Mouse (Mus musculus): ENCODE data around the gene Upk3bl. TPM values are rescaled to one million over a fixed set of nuclear protein-coding genes. Genes with fewer than 3 reads are reported as not detected.

Gene Upk3bl
- polyA plus RNA-seq, 1 experiment from 2014 or later = 1.2 TPM

GRCm38 (mm10) chr5:136034868-136035267 is 19.4 kb upstream of the Upk3bl start:
- Histone ChIP-seq H3K9ac (replicated peaks; ENCODE audit: low read depth) (no peak overlapping the region), H3K36me3 (ENCODE audit: insufficient read depth, low read length) (peaks cover 3% of the 10 kb centered on the region; the same call in 1 of the 2 replicates), H3K27me3 (replicated peaks; ENCODE audit: insufficient read depth, low read length) (no peaks in the 10 kb centered on the region), H3K9me3 (ENCODE audit: low read length) (no peaks in the 10 kb centered on the region), H3K27ac (ENCODE audit: low read length) (no peak overlapping the region), H3K4me3 (ENCODE audit: low read depth, low read length) (no peak overlapping the region), H3K4me2 (replicated peaks; ENCODE audit: low read depth, low read length) (no peak overlapping the region), H3K4me1 (ENCODE audit: insufficient read depth, low read depth, low read length) (no peaks in the 10 kb centered on the region)
- ATAC-seq (no peak), DNase-seq (ENCODE audit: low spot score) (no peak)
- no peak for TF ChIP-seq CTCF (IDR thresholded peaks at IDR 0.05)
- TF ChIP-seq EP300 (IDR thresholded peaks at IDR 0.05) = no peak
- 70% methylated on average over 4 of the region's 4 CpGs for WGBS

- no peaks in the 10 kb centered on the region for H3K4me1 ChIP-seq (ENCODE audit: insufficient read depth, low read depth, low read length)
- H3K4me3 ChIP-seq (ENCODE audit: low read depth, low read length) = no peak overlapping the region
- no peak overlapping the region for H3K4me2 ChIP-seq (replicated peaks; ENCODE audit: low read depth, low read length)
- peaks cover 3% of the 10 kb centered on the region; the same call in 1 of the 2 replicates for H3K36me3 ChIP-seq (ENCODE audit: insufficient read depth, low read length)
- DNase-seq (ENCODE audit: low spot score) (no peak), ATAC-seq (no peak)
- 71% methylated on average over 1 of the region's 1 CpGs for WGBS
- H3K27ac ChIP-seq (ENCODE audit: low read length) = no peak overlapping the region
- H3K27me3 ChIP-seq (replicated peaks; ENCODE audit: insufficient read depth, low read length) = no peaks in the 10 kb centered on the region
- TF ChIP-seq EP300 (IDR thresholded peaks at IDR 0.05) (no peak), CTCF (IDR thresholded peaks at IDR 0.05) (no peak)
- H3K9ac ChIP-seq (replicated peaks; ENCODE audit: low read depth) = no peak overlapping the region
- no peaks in the 10 kb centered on the region for H3K9me3 ChIP-seq (ENCODE audit: low read length)
Measured at GRCm38 (mm10) chr5:136035285-136035684, 19.0 kb upstream of the Upk3bl start.

DNA sequence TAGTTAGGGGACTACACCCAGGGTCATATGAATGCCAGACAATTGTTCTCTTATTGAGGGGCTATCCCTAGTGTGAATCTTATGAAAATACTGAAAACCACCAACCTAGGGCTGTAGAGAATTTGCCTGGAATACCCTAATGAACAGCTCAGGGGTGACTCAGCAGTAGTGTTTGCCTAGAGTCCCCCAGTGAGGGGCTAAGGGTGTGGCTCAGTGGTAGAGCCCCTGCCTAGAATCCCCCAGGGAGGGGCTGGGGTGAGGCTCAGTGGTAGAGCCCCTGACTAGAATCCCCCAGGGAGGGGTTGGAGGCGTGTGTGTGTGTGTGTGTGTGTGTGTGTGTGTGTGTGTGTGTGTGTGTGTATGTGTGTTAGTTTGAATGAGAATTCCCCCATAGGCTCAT is 17.6 kb upstream of the Upk3bl start:
- 50% methylated on average over 1 of the region's 1 CpGs for WGBS
- Histone ChIP-seq H3K27ac (ENCODE audit: low read length) (no peak overlapping the region), H3K4me3 (ENCODE audit: low read depth, low read length) (no peak overlapping the region), H3K4me1 (ENCODE audit: insufficient read depth, low read depth, low read length) (no peaks in the 10 kb centered on the region), H3K27me3 (replicated peaks; ENCODE audit: insufficient read depth, low read length) (no peaks in the 10 kb centered on the region), H3K4me2 (replicated peaks; ENCODE audit: low read depth, low read length) (no peak overlapping the region), H3K9ac (replicated peaks; ENCODE audit: low read depth) (no peak overlapping the region), H3K9me3 (ENCODE audit: low read length) (no peaks in the 10 kb centered on the region), H3K36me3 (ENCODE audit: insufficient read depth, low read length) (no peaks in the 10 kb centered on the region; the same call in 1 of the 2 replicates)
- ATAC-seq = no peak
- DNase-seq (ENCODE audit: low spot score) = no peak
- TF ChIP-seq EP300 (IDR thresholded peaks at IDR 0.05) (no peak), CTCF (IDR thresholded peaks at IDR 0.05) (no peak)

GRCm38 (mm10) chr5:136038258-136039214 is 15.8 kb upstream of the Upk3bl start, which contains the start of gene Upk3b:
Gene Upk3b, plus strand, starts transcription at chr5:136038496.
- H3K9ac ChIP-seq (replicated peaks; ENCODE audit: low read depth) = no peak within 1 kb of the TSS
- no peak within 1 kb of the TSS for H3K4me3 ChIP-seq (ENCODE audit: low read depth, low read length)
- H3K9me3 ChIP-seq (ENCODE audit: low read length) = no peaks in the 10 kb centered on the region
- H3K27me3 ChIP-seq (replicated peaks; ENCODE audit: insufficient read depth, low read length) = no peaks in the 10 kb centered on the region
- H3K36me3 ChIP-seq (ENCODE audit: insufficient read depth, low read length) = no peaks in the 10 kb centered on the region
- DNase-seq (ENCODE audit: low spot score) = no peak
- no peaks in the 10 kb centered on the region for H3K4me1 ChIP-seq (ENCODE audit: insufficient read depth, low read depth, low read length)
- peak; percentile 46 for ATAC-seq
- WGBS = 54% methylated on average over 17 of the region's 17 CpGs
- no peak within 1 kb of the TSS for H3K27ac ChIP-seq (ENCODE audit: low read length)
- no peak within 1 kb of the TSS for H3K4me2 ChIP-seq (replicated peaks; ENCODE audit: low read depth, low read length)
- no peak for TF ChIP-seq CTCF (IDR thresholded peaks at IDR 0.05)

GRCm38 (mm10) chr5:136040210-136040609 is 14.1 kb upstream of the Upk3bl start:
- Histone ChIP-seq H3K27ac (ENCODE audit: low read length) (no peak overlapping the region), H3K9me3 (ENCODE audit: low read length) (no peaks in the 10 kb centered on the region), H3K36me3 (ENCODE audit: insufficient read depth, low read length) (no peaks in the 10 kb centered on the region), H3K4me2 (replicated peaks; ENCODE audit: low read depth, low read length) (no peak overlapping the region), H3K9ac (replicated peaks; ENCODE audit: low read depth) (no peak overlapping the region), H3K27me3 (replicated peaks; ENCODE audit: insufficient read depth, low read length) (no peaks in the 10 kb centered on the region), H3K4me1 (ENCODE audit: insufficient read depth, low read depth, low read length) (no peaks in the 10 kb centered on the region), H3K4me3 (ENCODE audit: low read depth, low read length) (no peak overlapping the region)
- TF ChIP-seq EP300 (IDR thresholded peaks at IDR 0.05) = no peak
- no peak for TF ChIP-seq CTCF (IDR thresholded peaks at IDR 0.05)
- ATAC-seq = no peak
- no peak for DNase-seq (ENCODE audit: low spot score)
- 30% methylated on average over 5 of the region's 5 CpGs for WGBS

DNA sequence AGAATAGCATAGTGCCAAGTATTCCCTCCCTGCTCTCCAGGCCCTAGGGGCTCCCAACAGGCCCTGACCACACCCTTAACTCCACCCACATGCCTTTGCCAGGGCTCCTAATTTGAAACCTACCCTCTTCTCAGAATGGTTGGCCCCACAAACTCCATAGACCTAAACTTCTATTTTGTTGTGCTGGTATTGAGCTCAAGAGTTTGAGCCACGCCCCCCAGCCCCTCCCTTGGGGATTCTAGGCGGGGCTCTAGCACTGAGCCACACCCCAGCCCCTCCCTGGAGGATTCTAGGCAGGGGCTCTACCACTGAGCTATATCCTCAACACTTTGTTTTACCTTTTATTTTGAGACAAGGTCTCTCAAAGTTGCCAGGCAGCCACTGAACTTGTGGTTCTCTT is 13.0 kb upstream of the Upk3bl start:
- Histone ChIP-seq H3K4me1 (ENCODE audit: insufficient read depth, low read depth, low read length) (no peaks in the 10 kb centered on the region), H3K27me3 (replicated peaks; ENCODE audit: insufficient read depth, low read length) (no peaks in the 10 kb centered on the region), H3K4me2 (replicated peaks; ENCODE audit: low read depth, low read length) (no peak overlapping the region), H3K4me3 (ENCODE audit: low read depth, low read length) (no peak overlapping the region), H3K9me3 (ENCODE audit: low read length) (no peaks in the 10 kb centered on the region), H3K9ac (replicated peaks; ENCODE audit: low read depth) (no peak overlapping the region), H3K36me3 (ENCODE audit: insufficient read depth, low read length) (no peaks in the 10 kb centered on the region), H3K27ac (ENCODE audit: low read length) (no peak overlapping the region)
- WGBS = 19% methylated on average over 2 of the region's 2 CpGs
- TF ChIP-seq EP300 (IDR thresholded peaks at IDR 0.05) = no peak
- TF ChIP-seq CTCF (IDR thresholded peaks at IDR 0.05) = no peak
- ATAC-seq (no peak), DNase-seq (ENCODE audit: low spot score) (peak; percentile 37)

Data from lung, postnatal 0 days (tissue).